Mouse (Mus musculus): ENCODE results near the gene 9530068E07Rik. TPM values are rescaled to one million over a fixed set of nuclear protein-coding genes. Genes with fewer than 3 reads are reported as not detected.

Gene 9530068E07Rik
- polyA plus RNA-seq (2012; rRNA removed) (174 and 207 TPM in 2 replicates), polyA plus RNA-seq (2014; fragmentation: Nextera tagmentation; extraction: Ambion mirVana) (202 and 213 TPM in 2 replicates)

GRCm38 (mm10) chr11:52395940-52396596, at the start of gene 9530068E07Rik:
9530068E07Rik (plus strand) TSS chr11:52396428.
- WGBS, result 1% methylated on average over 38 of the region's 38 CpGs
- peaks cover 4% of the 10 kb centered on the region; the same call in 1 of the 2 replicates for H3K4me1 ChIP-seq (ENCODE audit: control insufficient read depth, insufficient read depth, low read length)
- ATAC-seq (ENCODE audit: low FRiP score, low read depth) (peak; percentile 96), DNase-seq (ENCODE audit: low spot score) (peak; percentile 95)
- H3K9ac ChIP-seq (ENCODE audit: low read depth, low read length, severe bottlenecking), result peak within 1 kb of the TSS; percentile 91
- no peaks in the 10 kb centered on the region for H3K36me3 ChIP-seq (ENCODE audit: control insufficient read depth, insufficient read depth, low read length)
- H3K27me3 ChIP-seq (ENCODE audit: control insufficient read depth, insufficient read depth, low read length), result no peaks in the 10 kb centered on the region
- no peaks in the 10 kb centered on the region for H3K9me3 ChIP-seq (ENCODE audit: control insufficient read depth, low read length)
- H3K27ac ChIP-seq (replicated peaks; ENCODE audit: low read depth, low read length), result peak within 1 kb of the TSS; percentile 87
- peak; percentile 89; the same call in 1 of the 2 replicates for TF ChIP-seq POLR2A (IDR thresholded peaks at IDR 0.05; ENCODE audit: borderline replicate concordance, extremely low read depth, insufficient read depth, insufficient read length)
- H3K4me2 ChIP-seq (replicated peaks; ENCODE audit: low read depth, low read length, severe bottlenecking), result peak within 1 kb of the TSS; percentile 73
- H3K4me3 ChIP-seq (replicated peaks; ENCODE audit: low read length), result peak within 1 kb of the TSS; percentile 88

- WGBS, result 6% methylated on average over 12 of the region's 12 CpGs
- no peaks in the 10 kb centered on the region for H3K36me3 ChIP-seq (ENCODE audit: control insufficient read depth, insufficient read depth, low read length)
- peak overlapping the region; percentile 35 for H3K4me3 ChIP-seq (replicated peaks; ENCODE audit: low read length)
- 0 out of 2 replicates have a peak, but pooled peaks cover 4% of the 10 kb centered on the region for H3K4me1 ChIP-seq (ENCODE audit: control insufficient read depth, insufficient read depth, low read length)
- 0 out of 2 replicates have a peak overlapping the region, but pooled peaks have one; percentile 16 for H3K9ac ChIP-seq (ENCODE audit: low read depth, low read length, severe bottlenecking)
- H3K27me3 ChIP-seq (ENCODE audit: control insufficient read depth, insufficient read depth, low read length), result no peaks in the 10 kb centered on the region
- ATAC-seq (ENCODE audit: low FRiP score, low read depth) (peak; percentile 51; the same call in 1 of the 2 replicates), DNase-seq (ENCODE audit: low spot score) (peak; percentile 69)
- no peak for TF ChIP-seq POLR2A (IDR thresholded peaks at IDR 0.05; ENCODE audit: borderline replicate concordance, extremely low read depth, insufficient read depth, insufficient read length)
- H3K4me2 ChIP-seq (replicated peaks; ENCODE audit: low read depth, low read length, severe bottlenecking), result peak overlapping the region; percentile 52
- H3K27ac ChIP-seq (replicated peaks; ENCODE audit: low read depth, low read length), result no peak overlapping the region; the same call in 1 of the 2 replicates
- no peaks in the 10 kb centered on the region for H3K9me3 ChIP-seq (ENCODE audit: control insufficient read depth, low read length)
Measured at GRCm38 (mm10) chr11:52346635-52347005, 49.6 kb upstream of the 9530068E07Rik start.

- Histone ChIP-seq H3K9me3 (ENCODE audit: control insufficient read depth, low read length) (no peaks in the 10 kb centered on the region), H3K9ac (ENCODE audit: low read depth, low read length, severe bottlenecking) (no peak overlapping the region), H3K27ac (replicated peaks; ENCODE audit: low read depth, low read length) (no peak overlapping the region), H3K4me1 (ENCODE audit: control insufficient read depth, insufficient read depth, low read length) (0 out of 2 replicates have a peak, but pooled peaks cover 4% of the 10 kb centered on the region), H3K36me3 (ENCODE audit: control insufficient read depth, insufficient read depth, low read length) (no peaks in the 10 kb centered on the region), H3K4me3 (replicated peaks; ENCODE audit: low read length) (no peak overlapping the region), H3K4me2 (replicated peaks; ENCODE audit: low read depth, low read length, severe bottlenecking) (no peak overlapping the region), H3K27me3 (ENCODE audit: control insufficient read depth, insufficient read depth, low read length) (no peaks in the 10 kb centered on the region)
- 74% methylated on average over 4 of the region's 4 CpGs for WGBS
- no peak for TF ChIP-seq POLR2A (IDR thresholded peaks at IDR 0.05; ENCODE audit: borderline replicate concordance, extremely low read depth, insufficient read depth, insufficient read length)
- ATAC-seq (ENCODE audit: low FRiP score, low read depth) (no peak), DNase-seq (ENCODE audit: low spot score) (no peak)
Measured at GRCm38 (mm10) chr11:52348156-52348555, 48.1 kb upstream of the 9530068E07Rik start.

GRCm38 (mm10) chr11:52348724-52349123, 47.5 kb upstream of the 9530068E07Rik start:
- WGBS, result 66% methylated on average over 3 of the region's 3 CpGs

GRCm38 (mm10) chr11:52350924-52351323, 45.3 kb upstream of the 9530068E07Rik start:
- DNase-seq (ENCODE audit: low spot score) (peak; percentile 56), ATAC-seq (ENCODE audit: low FRiP score, low read depth) (peak; percentile 32; the same call in 1 of the 2 replicates)
- whole genome bisulfite sequencing, result 3% methylated on average over 9 of the region's 9 CpGs
- Histone ChIP-seq H3K4me2 (replicated peaks; ENCODE audit: low read depth, low read length, severe bottlenecking) (no peak overlapping the region), H3K36me3 (ENCODE audit: control insufficient read depth, insufficient read depth, low read length) (no peaks in the 10 kb centered on the region), H3K27ac (replicated peaks; ENCODE audit: low read depth, low read length) (no peak overlapping the region), H3K4me3 (replicated peaks; ENCODE audit: low read length) (no peak overlapping the region), H3K9ac (ENCODE audit: low read depth, low read length, severe bottlenecking) (no peak overlapping the region), H3K9me3 (ENCODE audit: control insufficient read depth, low read length) (no peaks in the 10 kb centered on the region), H3K27me3 (ENCODE audit: control insufficient read depth, insufficient read depth, low read length) (no peaks in the 10 kb centered on the region), H3K4me1 (ENCODE audit: control insufficient read depth, insufficient read depth, low read length) (0 out of 2 replicates have a peak, but pooled peaks cover 3% of the 10 kb centered on the region)
- no peak for TF ChIP-seq POLR2A (IDR thresholded peaks at IDR 0.05; ENCODE audit: borderline replicate concordance, extremely low read depth, insufficient read depth, insufficient read length)

More at GRCm38 (mm10) chr11:52348724-52349123, 47.5 kb upstream of the 9530068E07Rik start:
- no peaks in the 10 kb centered on the region for H3K27me3 ChIP-seq (ENCODE audit: control insufficient read depth, insufficient read depth, low read length)
- no peaks in the 10 kb centered on the region for H3K36me3 ChIP-seq (ENCODE audit: control insufficient read depth, insufficient read depth, low read length)
- H3K4me1 ChIP-seq (ENCODE audit: control insufficient read depth, insufficient read depth, low read length), result 0 out of 2 replicates have a peak, but pooled peaks cover 4% of the 10 kb centered on the region
- ATAC-seq (ENCODE audit: low FRiP score, low read depth), result no peak
- H3K27ac ChIP-seq (replicated peaks; ENCODE audit: low read depth, low read length), result no peak overlapping the region
- no peaks in the 10 kb centered on the region for H3K9me3 ChIP-seq (ENCODE audit: control insufficient read depth, low read length)
- no peak overlapping the region for H3K4me2 ChIP-seq (replicated peaks; ENCODE audit: low read depth, low read length, severe bottlenecking)
- DNase-seq (ENCODE audit: low spot score), result no peak
- H3K9ac ChIP-seq (ENCODE audit: low read depth, low read length, severe bottlenecking), result no peak overlapping the region
- no peak for TF ChIP-seq POLR2A (IDR thresholded peaks at IDR 0.05; ENCODE audit: borderline replicate concordance, extremely low read depth, insufficient read depth, insufficient read length)
- H3K4me3 ChIP-seq (replicated peaks; ENCODE audit: low read length), result no peak overlapping the region
